Mouse (Mus musculus) common myeloid progenitor, adult 5-6 weeks (primary cell): ENCODE measurements at regions not wholly inside any gene's neighbourhood (a gene's known extent, or its start where the extent isn't known, plus 50 kb on each side); places are given as distances from the start of the nearest gene placed in this dataset.

Experiments used
- ATAC-seq: replicated peaks from 2 replicates; pipeline ENCODE4 v1.8.0; 2016; ENCODE audit warnings: low read depth, mild to moderate bottlenecking, moderate TSS enrichment, inconsistent platforms; ENCODE audit not compliant: poor library complexity, severe bottlenecking

- ATAC-seq, result no peak
Observed at GRCm38 (mm10) chr10:44840449-44840848, 226.6 kb upstream of the Prep start.

- no peak for ATAC-seq
Observed at GRCm38 (mm10) chr10:44832455-44832854, 234.5 kb upstream of the Prep start.

- ATAC-seq, result no peak
Observed at GRCm38 (mm10) chr10:44826271-44826670, 240.7 kb upstream of the Prep start.

- ATAC-seq, result no peak
Observed at GRCm38 (mm10) chr10:44821666-44822065, 245.3 kb upstream of the Prep start.

- ATAC-seq, result no peak
Observed at GRCm38 (mm10) chr10:44820379-44820778, 246.6 kb upstream of the Prep start.

- no peak for ATAC-seq
Observed at GRCm38 (mm10) chr10:44819361-44819760, 247.6 kb upstream of the Prep start.

GRCm38 (mm10) chr10:44818615-44819014 is 248.4 kb upstream of the Prep start:
- ATAC-seq, result peak; percentile 65

GRCm38 (mm10) chr10:44796205-44796604 is 267.9 kb upstream of the Prdm1 start:
- no peak for ATAC-seq

- ATAC-seq, result no peak
Observed at GRCm38 (mm10) chr10:44785386-44785785, 257.1 kb upstream of the Prdm1 start.

- ATAC-seq, result no peak
Observed at GRCm38 (mm10) chr10:44780381-44780958, 252.2 kb upstream of the Prdm1 start.

GRCm38 (mm10) chr10:44779568-44780207 is 251.4 kb upstream of the Prdm1 start:
- ATAC-seq, result peak; percentile 63; the same call in 1 of the 2 replicates

- ATAC-seq, result 0 out of 2 replicates have a peak, but pooled peaks have one; percentile 39
Observed at GRCm38 (mm10) chr10:44777214-44777613, 248.9 kb upstream of the Prdm1 start.

GRCm38 (mm10) chr10:44776175-44776574 is 247.9 kb upstream of the Prdm1 start:
- ATAC-seq, result no peak

- no peak for ATAC-seq
Observed at GRCm38 (mm10) chr10:44765527-44765926, 237.2 kb upstream of the Prdm1 start.

- ATAC-seq, result no peak
Observed at GRCm38 (mm10) chr10:44763102-44763501, 234.8 kb upstream of the Prdm1 start.

- ATAC-seq, result no peak
Observed at GRCm38 (mm10) chr10:44762068-44762467, 233.8 kb upstream of the Prdm1 start.

- no peak for ATAC-seq
Observed at GRCm38 (mm10) chr10:44761324-44761723, 233.0 kb upstream of the Prdm1 start.

GRCm38 (mm10) chr10:44755355-44755957 is 227.2 kb upstream of the Prdm1 start:
- ATAC-seq, result no peak

- no peak for ATAC-seq
Observed at GRCm38 (mm10) chr10:44754930-44755329, 226.6 kb upstream of the Prdm1 start.

- ATAC-seq, result no peak
Observed at GRCm38 (mm10) chr10:44752719-44753390, 224.6 kb upstream of the Prdm1 start.

- ATAC-seq, result no peak
Observed at GRCm38 (mm10) chr10:44751061-44751460, 222.8 kb upstream of the Prdm1 start.
